Mouse (Mus musculus): ENCODE data around the gene Nol6. TPM values are rescaled to one million over a fixed set of nuclear protein-coding genes. Genes with fewer than 3 reads are reported as not detected.

Nol6 gene
- total RNA-seq, 2 experiments from 2014 or later = 22.4 to 22.8 TPM

- ATAC-seq (replicated peaks; ENCODE audit: poor library complexity) = peak; percentile 83
Observed at GRCm38 (mm10) chr4:41129406-41129805, 5.2 kb upstream of the Nol6 start.

DNA sequence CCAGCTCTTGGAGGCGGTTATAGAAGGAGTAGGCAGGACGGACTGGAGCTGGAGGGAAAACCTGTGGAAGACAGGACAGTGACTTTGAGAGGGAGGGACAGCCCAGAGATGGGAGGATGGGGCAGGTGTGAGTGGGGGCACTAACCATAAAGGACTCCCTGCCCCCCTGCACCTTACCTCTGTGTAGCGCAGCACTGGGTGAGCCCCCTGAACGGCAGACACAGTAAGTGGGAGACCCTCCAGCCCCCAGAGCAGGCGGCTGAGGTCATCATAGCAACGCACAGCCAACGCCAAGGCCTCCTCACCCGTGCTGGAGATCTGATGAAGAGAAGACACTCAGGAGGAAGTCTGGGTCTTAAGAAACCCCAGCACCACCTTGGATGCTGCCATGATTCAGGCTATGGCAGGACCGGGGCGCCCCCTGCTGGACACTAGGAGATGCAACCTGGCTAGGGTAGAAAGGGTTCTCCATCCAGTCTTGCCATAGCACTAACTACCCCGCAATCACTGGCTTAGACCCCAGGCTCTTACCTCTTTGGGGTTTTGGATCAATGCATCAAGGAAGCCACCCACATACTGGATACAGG, 5.5 kb downstream of the Nol6 start:
- ATAC-seq (replicated peaks; ENCODE audit: poor library complexity) = peak; percentile 85

- no peak for ATAC-seq (replicated peaks; ENCODE audit: poor library complexity)
Observed at GRCm38 (mm10) chr4:41116817-41117216, 7.4 kb downstream of the Nol6 start.

DNA sequence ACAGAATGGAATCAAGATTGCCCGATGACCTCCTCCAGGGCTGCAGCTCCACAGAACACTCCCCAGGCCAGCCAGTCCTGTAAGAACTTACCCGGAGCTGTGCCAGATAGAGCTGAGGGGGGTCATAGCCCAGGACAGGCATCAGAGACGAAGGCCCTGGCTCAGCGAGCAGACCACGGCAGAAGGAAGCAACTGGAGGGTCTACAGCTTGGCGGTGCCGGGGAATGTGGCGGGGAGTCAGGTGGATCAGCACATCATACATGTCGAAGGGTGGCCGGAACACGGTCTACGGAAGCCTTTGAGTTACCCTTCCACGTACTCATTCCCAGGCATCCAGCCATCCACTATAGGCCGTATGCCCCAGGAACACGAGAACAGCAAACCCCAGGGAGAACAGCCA, 8.5 kb downstream of the Nol6 start:
- no peak for ATAC-seq (replicated peaks; ENCODE audit: poor library complexity)

- ATAC-seq (replicated peaks; ENCODE audit: poor library complexity) = no peak
Observed at GRCm38 (mm10) chr4:41115074-41115473, 9.2 kb downstream of the Nol6 start.

- ATAC-seq (replicated peaks; ENCODE audit: poor library complexity) = no peak
Observed at GRCm38 (mm10) chr4:41114358-41115070, 9.7 kb downstream of the Nol6 start.

GRCm38 (mm10) chr4:41108717-41109425, 15.4 kb downstream of the Nol6 start:
- ATAC-seq (replicated peaks; ENCODE audit: poor library complexity) = no peak

DNA sequence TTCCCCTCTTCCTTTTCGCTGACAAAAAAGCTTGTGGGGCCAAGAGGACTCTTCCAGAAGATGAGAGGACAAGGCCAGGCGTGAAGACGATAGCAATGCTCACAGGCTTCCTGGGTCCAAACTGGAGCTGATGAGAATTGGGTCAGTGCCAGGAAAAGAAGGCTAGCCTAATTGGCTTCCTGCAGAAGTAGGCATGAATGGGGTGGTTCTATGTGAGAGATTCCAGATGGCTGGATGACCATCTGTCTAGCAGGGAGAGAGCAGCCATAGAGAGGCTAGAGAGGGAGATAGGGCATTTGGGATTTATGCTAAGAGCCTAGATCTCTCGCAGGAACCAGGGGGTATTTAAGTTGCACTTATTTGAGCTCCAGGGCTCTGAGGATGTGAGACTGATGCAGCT, 16.8 kb downstream of the Nol6 start:
- no peak for ATAC-seq (replicated peaks; ENCODE audit: poor library complexity)

GRCm38 (mm10) chr4:41102901-41103300, 21.4 kb downstream of the Nol6 start:
- ATAC-seq (replicated peaks; ENCODE audit: poor library complexity) = no peak

DNA sequence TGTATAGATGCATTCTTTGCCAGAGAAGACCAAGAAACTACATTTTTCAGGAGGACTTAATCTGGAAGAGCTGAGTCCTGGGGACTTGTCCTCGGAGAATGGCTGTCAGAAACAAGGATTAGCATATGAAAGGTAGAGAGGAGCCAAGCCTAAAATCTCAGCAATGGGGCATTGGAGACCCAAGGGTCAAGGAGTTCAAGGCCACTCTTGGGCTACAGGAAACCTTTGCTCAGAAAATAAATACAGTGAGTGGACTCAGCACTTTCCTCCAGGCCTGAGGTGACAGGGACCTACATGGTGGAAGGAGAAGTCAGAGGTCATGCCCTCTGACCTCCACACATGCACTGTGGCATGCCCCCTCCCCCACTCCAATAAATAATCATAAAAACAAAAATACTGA, 23.3 kb downstream of the Nol6 start:
- ATAC-seq (replicated peaks; ENCODE audit: poor library complexity) = no peak

DNA sequence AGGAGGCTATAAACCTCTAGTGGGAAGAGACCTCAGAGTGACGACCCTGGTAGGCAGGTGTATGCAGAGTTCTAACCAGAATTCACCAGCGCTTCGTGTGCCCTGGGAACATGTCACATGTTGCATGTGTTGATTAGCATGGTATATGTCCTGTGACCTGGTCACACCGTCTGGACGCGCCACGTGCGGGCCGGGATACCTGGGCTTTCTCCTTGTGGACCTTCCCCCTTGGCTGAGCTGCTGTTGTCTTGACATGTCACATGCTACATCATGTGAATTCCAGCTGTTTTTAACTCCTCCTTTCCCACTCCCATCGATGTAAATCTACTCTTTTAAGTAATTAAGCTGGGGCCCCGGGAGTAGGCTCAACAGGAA, 25.7 kb downstream of the Nol6 start:
- ATAC-seq (replicated peaks; ENCODE audit: poor library complexity) = no peak

DNA sequence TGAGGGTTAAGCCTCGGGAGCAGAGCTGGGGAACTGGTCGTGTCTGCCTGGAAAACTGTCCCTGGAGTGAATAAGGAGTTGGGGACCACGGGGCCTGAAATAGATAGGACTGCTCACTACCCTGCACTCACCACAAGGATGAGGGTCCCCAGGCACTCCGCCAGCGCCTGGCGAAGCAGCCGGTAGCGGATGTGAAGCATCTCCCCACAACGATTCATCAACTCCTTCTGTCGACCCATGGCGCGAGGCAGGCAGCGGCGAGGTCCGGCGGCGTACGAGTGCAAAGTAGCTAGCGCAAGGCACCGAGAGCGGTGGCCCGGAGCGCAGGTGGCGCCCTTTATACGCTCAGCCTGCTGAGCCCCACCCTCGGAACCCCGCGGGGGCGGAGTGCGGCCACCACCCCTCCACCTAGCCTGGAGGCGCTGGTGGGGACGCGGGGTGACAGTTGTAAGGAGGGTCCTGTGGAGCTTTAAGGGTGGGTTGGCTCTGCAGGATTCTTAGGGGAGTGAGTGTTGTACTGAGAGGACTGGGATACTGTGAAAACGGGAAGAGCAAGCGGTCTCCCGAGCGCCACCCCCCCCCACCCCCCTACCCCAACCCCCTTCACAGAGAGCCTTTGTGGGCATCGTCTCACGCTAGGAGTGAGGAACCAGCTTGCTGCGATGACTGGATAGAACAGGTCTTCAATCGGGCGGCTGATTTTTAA, 26.2 kb downstream of the Nol6 start, which contains the start of gene Aqp3:
Gene Aqp3, minus strand, starts transcription at position 313 of the 706 bp plus-strand sequence.
- ATAC-seq (replicated peaks; ENCODE audit: poor library complexity) = peak; percentile 75

- ATAC-seq (replicated peaks; ENCODE audit: poor library complexity) = no peak
Observed at GRCm38 (mm10) chr4:41097381-41097780, 26.9 kb downstream of the Nol6 start.

GRCm38 (mm10) chr4:41096794-41097193, 27.5 kb downstream of the Nol6 start:
- ATAC-seq (replicated peaks; ENCODE audit: poor library complexity) = 0 out of 2 replicates have a peak, but pooled peaks have one; percentile 3

- no peak for ATAC-seq (replicated peaks; ENCODE audit: poor library complexity)
Observed at GRCm38 (mm10) chr4:41096169-41096568, 28.1 kb downstream of the Nol6 start.

GRCm38 (mm10) chr4:41094361-41094760, 29.9 kb downstream of the Nol6 start:
- no peak for ATAC-seq (replicated peaks; ENCODE audit: poor library complexity)

GRCm38 (mm10) chr4:41092958-41093357, 31.3 kb downstream of the Nol6 start:
- ATAC-seq (replicated peaks; ENCODE audit: poor library complexity) = no peak

GRCm38 (mm10) chr4:41091391-41091790, 32.9 kb downstream of the Nol6 start:
- ATAC-seq (replicated peaks; ENCODE audit: poor library complexity) = no peak

DNA sequence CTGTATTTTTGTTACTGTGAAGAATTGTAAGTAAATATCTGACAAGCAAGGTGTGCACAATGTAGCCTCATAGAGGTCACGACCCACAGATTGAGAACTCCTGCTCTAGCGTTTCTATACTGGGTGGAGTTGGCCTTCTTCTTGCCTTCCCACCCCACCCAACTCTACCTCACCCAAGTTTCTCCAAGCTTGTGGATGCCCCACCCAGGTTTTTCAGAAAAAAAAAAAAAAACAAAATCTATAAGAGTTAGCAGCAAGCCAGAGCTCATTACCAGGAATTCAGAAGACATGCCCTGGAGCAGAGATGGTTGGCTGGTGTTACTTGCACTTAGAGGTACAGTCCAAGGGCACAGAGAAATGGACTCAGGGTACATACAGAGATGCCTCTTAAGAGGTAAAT, 34.5 kb downstream of the Nol6 start:
- ATAC-seq (replicated peaks; ENCODE audit: poor library complexity) = no peak

DNA sequence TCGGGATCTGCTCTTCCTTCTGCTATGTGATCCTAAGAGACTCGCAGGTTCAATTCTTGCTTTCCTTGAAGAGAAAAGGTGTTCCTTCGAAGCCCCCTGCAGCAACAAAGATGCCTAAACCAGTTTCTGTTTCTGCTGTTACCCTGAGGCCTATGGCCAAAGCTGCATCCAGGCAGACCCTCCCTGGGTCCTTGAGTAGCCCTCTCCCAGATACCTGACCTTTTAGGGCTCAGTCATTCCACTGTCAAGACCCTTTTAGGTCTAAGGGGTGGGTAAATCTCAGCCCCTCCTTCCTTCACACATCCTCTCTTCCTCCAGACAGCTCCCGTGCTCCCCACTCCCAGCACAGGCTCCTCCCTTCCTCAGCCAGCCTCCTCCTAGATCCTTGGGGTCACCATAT, 35.1 kb downstream of the Nol6 start:
- no peak for ATAC-seq (replicated peaks; ENCODE audit: poor library complexity)

All from megakaryocyte progenitor cell, adult 5-6 weeks (primary cell).